Mouse (Mus musculus) bone marrow macrophage, adult 2 months (primary cell): ENCODE measurements at regions not wholly inside any gene's neighbourhood (a gene's known extent, or its start where the extent isn't known, plus 50 kb on each side); places are given as distances from the start of the nearest gene placed in this dataset.

Experiments
- CTCF ChIP-seq: IDR thresholded peaks from 2 replicates; pipeline ENCODE4 v1.5.1; 2012; ENCODE audit warnings: low read depth, mild to moderate bottlenecking, low read length, moderate library complexity
- POLR2A ChIP-seq: IDR thresholded peaks from 2 replicates; pipeline ENCODE4 v1.6.1; 2012; ENCODE audit warnings: mild to moderate bottlenecking, low read depth, low read length, borderline replicate concordance

- TF ChIP-seq CTCF = no peak
- TF ChIP-seq POLR2A = no peak
Observed at GRCm38 (mm10) chr2:106200130-106200529, 196.8 kb upstream of the Dnajc24 start.
